Mouse (Mus musculus): ENCODE data around the gene Ldb1.

DNA sequence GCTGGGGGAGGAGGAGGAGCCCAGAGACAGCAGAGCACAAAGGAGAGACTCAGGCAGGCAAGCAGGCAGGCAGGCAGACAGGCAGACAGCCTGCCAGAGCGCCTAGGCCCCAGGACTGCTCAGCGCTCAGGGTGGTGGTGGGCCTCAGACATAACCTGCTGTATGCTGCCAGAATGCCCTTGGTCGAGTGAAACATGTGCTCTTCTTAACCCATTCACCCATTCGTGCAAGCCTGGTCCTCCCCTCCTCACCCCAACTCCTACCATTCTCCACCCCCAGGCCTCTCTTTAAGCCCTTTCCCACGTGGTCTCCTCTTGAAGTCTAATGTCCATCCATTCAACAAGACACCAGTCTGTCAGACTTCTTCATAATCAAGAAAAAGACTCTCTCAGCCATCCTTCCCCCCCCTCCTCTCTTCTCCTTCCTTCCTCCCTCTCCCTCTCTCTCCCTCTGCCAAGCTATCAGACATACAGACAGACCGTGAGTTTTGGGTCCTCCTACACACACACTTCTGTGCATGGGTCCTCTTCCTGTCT is 2.5 kb downstream of the Ldb1 start:
- TF ChIP-seq SMC3 (IDR thresholded peaks at IDR 0.05; ENCODE audit: low read depth, low read length) = no peak
- TF ChIP-seq CTCF (conservative IDR thresholded peaks at IDR 0.05 in 1 of 2, IDR thresholded peaks at IDR 0.05 in 1 of 2; ENCODE audit: low read depth in 2 of 2, low read length in 2 of 2) = no peak
- TF ChIP-seq MAZ (IDR thresholded peaks at IDR 0.05; ENCODE audit: low read depth, low read length) = 0 out of 2 replicates have a peak, but pooled peaks have one; percentile 34
- 0 out of 2 replicates have a peak, but pooled peaks have one; percentile 44 for TF ChIP-seq POLR2A (IDR thresholded peaks at IDR 0.05; ENCODE audit: low read depth, low read length)
- 0 out of 2 replicates have a peak, but pooled peaks have one; percentile 30 for TF ChIP-seq TCF12 (IDR thresholded peaks at IDR 0.05; ENCODE audit: low read depth, low read length)
- no peak for TF ChIP-seq E2F4 (IDR thresholded peaks at IDR 0.05; ENCODE audit: insufficient replicate concordance, low read depth, low read length)
- no peak for TF ChIP-seq GABPA (IDR thresholded peaks at IDR 0.05; ENCODE audit: insufficient replicate concordance, low read depth, low read length)
- no peak for TF ChIP-seq BHLHE40 (IDR thresholded peaks at IDR 0.05; ENCODE audit: low read depth, low read length)
- TF ChIP-seq MXI1 (IDR thresholded peaks at IDR 0.05; ENCODE audit: low read depth, low read length) = no peak; the same call in 1 of the 2 replicates
- TF ChIP-seq ZC3H11A (IDR thresholded peaks at IDR 0.05; ENCODE audit: low read depth, low read length) = no peak
